Mouse (Mus musculus): ENCODE results near the gene Eva1a.

DNA sequence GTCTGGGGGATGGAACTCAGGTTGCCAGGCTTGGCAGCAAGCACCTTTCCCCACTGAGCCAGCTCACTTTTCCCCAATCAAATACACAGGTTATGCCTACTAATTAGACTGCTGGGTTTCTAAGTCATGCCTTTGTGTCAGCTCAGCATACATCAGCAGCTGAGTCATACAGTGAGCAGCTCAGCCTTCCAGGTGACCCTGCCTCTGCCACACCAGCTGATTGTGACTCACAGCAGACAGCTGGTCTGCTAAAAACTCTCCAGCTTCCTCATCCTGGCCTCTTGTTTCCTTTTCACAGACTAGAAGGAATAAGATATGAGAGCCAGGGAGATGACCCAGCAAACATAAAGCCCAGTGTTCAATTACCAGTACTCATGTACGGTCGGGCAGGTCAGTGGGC is 84.3 kb downstream of the Eva1a start:
- TF ChIP-seq EP300 (IDR thresholded peaks at IDR 0.05; ENCODE audit: low read depth) (no peak), CTCF (IDR thresholded peaks at IDR 0.05; ENCODE audit: low read depth) (no peak)
